Mouse (Mus musculus) thymus, adult 2 months (tissue): ENCODE results near the gene Olfr159. TPM values are rescaled to one million over a fixed set of nuclear protein-coding genes. Genes with fewer than 3 reads are reported as not detected.

Experiments used
- DNase-seq: peaks from one replicate; pipeline ENCODE4 v3.0.0; 2021
- H3K27ac ChIP-seq: fragments of 200-500 bp; 2 replicates; pipeline ENCODE4 v1.5.1; 2012; ENCODE audit warnings: low read length, control low read depth; ENCODE audit not compliant: control insufficient read depth, insufficient read depth
- H3K27me3 ChIP-seq: fragments of 200-500 bp; 2 replicates; pipeline ENCODE4 v1.6.1; 2012; ENCODE audit warnings: mild to moderate bottlenecking, low read length, moderate library complexity, mixed read lengths; ENCODE audit not compliant: control insufficient read depth, insufficient read depth
- H3K36me3 ChIP-seq: fragments of 200-500 bp; 2 replicates; pipeline ENCODE4 v1.6.1; 2012; ENCODE audit warnings: mild to moderate bottlenecking, low read length, moderate library complexity; ENCODE audit not compliant: control insufficient read depth, insufficient read depth
- H3K4me1 ChIP-seq: fragments of 200-500 bp; replicated peaks from 2 replicates; pipeline ENCODE4 v1.6.1; 2012; ENCODE audit warnings: low read length; ENCODE audit not compliant: control insufficient read depth, insufficient read depth
- H3K4me3 ChIP-seq: fragments of 200-500 bp; 2 replicates; pipeline ENCODE4 v1.5.1; 2012; ENCODE audit warnings: mild to moderate bottlenecking, low read length, control low read depth, moderate library complexity; ENCODE audit not compliant: control insufficient read depth, insufficient read depth
- CTCF ChIP-seq: fragments of 200-500 bp; IDR thresholded peaks from 2 replicates; pipeline ENCODE4 v1.5.1; 2012; ENCODE audit warnings: mild to moderate bottlenecking, control low read depth, low read length, moderate library complexity, borderline replicate concordance; ENCODE audit not compliant: control insufficient read depth, poor library complexity, insufficient read depth; ENCODE audit errors: extremely low read depth
- POLR2A ChIP-seq: fragments of 200-500 bp; IDR thresholded peaks from 2 replicates; pipeline ENCODE4 v1.6.1; 2012; ENCODE audit warnings: mild to moderate bottlenecking, low read length, control low read depth, moderate library complexity; ENCODE audit not compliant: control insufficient read depth, poor library complexity, insufficient read depth; ENCODE audit errors: extremely low read depth
- WGBS: fragments of 180-500 bp; shearing (Covaris S2); methylation state at CpG from one replicate; pipeline ENCODE4 v1.1.7; 2018; 5-methylcytosine and 5-hydroxymethylcytosine counted together
- polyA plus RNA-seq: library from polyadenylated mRNA; depleted of rRNA; stranded (reverse); fragments of >200 nt; gene quantifications from 2 replicates; pipeline ENCODE4 v1.2.3, GENCODE M21; 2012; rRNA removed

Olfr159 gene
- polyA plus RNA-seq, 1 experiment = not detected

- TF ChIP-seq POLR2A (no peak), CTCF (no peak)
- 57% methylated on average over 12 of the region's 12 CpGs for whole genome bisulfite sequencing
- DNase-seq = no peak
- Histone ChIP-seq H3K4me1 (no peaks in the 10 kb centered on the region), H3K27ac (no peak overlapping the region), H3K4me3 (no peak overlapping the region), H3K27me3 (no peaks in the 10 kb centered on the region), H3K36me3 (no peaks in the 10 kb centered on the region)
Observed at GRCm38 (mm10) chr4:43726228-43726993, 44.4 kb downstream of the Olfr159 start.

DNA sequence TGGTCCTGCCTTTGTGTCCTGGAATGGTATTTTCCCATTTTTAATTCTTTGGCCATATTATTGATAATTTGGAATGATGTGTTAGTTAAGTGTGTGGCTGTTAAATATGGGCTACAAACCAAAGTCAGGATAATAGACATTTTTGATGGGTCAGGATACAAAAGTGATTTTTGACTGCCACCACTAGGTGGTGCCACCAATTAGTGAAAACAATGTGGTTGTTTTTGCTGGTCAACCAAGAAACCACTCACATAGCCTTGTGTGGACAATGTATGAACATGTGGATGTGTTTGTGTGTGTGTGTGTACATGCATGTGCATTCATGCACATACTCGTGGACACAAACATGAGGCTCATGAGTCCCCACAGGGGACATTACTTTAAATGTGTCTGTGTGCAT lies 46.0 kb downstream of the Olfr159 start:
- WGBS = 36% methylated on average over 1 of the region's 1 CpGs
- Histone ChIP-seq H3K4me1 (no peaks in the 10 kb centered on the region), H3K27ac (no peak overlapping the region), H3K4me3 (no peak overlapping the region), H3K27me3 (no peaks in the 10 kb centered on the region), H3K36me3 (no peaks in the 10 kb centered on the region)
- peak; percentile 14 for DNase-seq
- TF ChIP-seq POLR2A = no peak
- no peak for TF ChIP-seq CTCF

- no peaks in the 10 kb centered on the region for H3K27me3 ChIP-seq
- no peak overlapping the region for H3K27ac ChIP-seq
- H3K4me3 ChIP-seq = no peak overlapping the region
- 93% methylated on average over 4 of the region's 4 CpGs for WGBS
- TF ChIP-seq POLR2A (no peak), CTCF (no peak)
- H3K4me1 ChIP-seq = no peaks in the 10 kb centered on the region
- DNase-seq = no peak
- H3K36me3 ChIP-seq = no peaks in the 10 kb centered on the region
Observed at GRCm38 (mm10) chr4:43722191-43722590, 48.6 kb downstream of the Olfr159 start.

DNA sequence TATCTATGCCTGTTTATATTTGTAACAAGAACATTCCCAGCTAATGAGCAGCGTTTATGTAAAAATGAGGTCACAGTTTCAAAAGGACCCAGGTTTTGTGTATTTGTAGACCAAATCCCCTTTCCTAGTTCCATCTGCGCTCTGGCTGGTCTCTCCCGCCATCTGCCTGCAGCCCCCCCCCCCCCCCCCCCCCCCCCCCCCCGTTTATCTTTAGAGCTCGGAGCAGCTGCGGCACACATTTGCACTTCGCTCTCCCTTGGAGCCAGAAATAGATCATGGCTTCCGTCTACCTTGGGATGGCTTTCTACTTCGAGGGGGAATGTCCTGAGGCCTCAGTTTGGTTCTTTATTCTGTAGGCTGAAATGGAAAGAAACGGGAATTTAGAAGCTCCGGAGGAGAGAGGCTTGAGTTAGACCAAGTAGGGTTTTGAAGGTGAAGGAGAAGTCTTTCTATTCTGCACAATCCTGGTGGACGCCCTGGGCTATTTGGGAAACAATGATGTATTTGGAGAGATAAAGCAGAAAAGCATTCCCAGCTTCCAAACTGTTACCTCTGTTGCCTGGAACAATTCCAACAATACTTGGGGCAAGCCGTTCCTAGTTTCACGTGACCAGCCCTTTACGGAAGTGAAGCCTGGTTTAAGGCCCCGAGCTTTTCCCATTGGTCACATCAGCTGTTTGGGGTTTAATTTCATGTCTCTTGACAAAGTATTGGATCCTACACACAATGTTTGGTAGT lies 50.1 kb downstream of the Olfr159 start:
- H3K4me3 ChIP-seq = no peak overlapping the region
- TF ChIP-seq CTCF = no peak
- TF ChIP-seq POLR2A = no peak
- H3K27me3 ChIP-seq = no peaks in the 10 kb centered on the region
- 68% methylated on average over 15 of the region's 16 CpGs for WGBS
- no peak overlapping the region for H3K27ac ChIP-seq
- H3K36me3 ChIP-seq = no peaks in the 10 kb centered on the region
- H3K4me1 ChIP-seq = no peaks in the 10 kb centered on the region
- DNase-seq = no peak

Other genes with a start within 250 kb of the Olfr159 start
- 10.7 and 12.1 TPM in 2 replicates for gene Tpm2, start 247.2 kb downstream of the Olfr159 start, polyA plus RNA-seq
- 64.6 and 80.2 TPM in 2 replicates for gene Creb3, start 208.7 kb downstream of the Olfr159 start, polyA plus RNA-seq
- gene Tln1, start 208.3 kb downstream of the Olfr159 start, polyA plus RNA-seq = 225 and 254 TPM in 2 replicates
- gene Rgp1, start 192.3 kb downstream of the Olfr159 start, polyA plus RNA-seq = 99.6 and 114 TPM in 2 replicates
- 85.4 and 87.0 TPM in 2 replicates for gene Gba2, start 192.1 kb downstream of the Olfr159 start, polyA plus RNA-seq
- gene Msmp, start 186.5 kb downstream of the Olfr159 start, polyA plus RNA-seq = not detected in 2 replicates
- gene Npr2, start 139.1 kb downstream of the Olfr159 start, polyA plus RNA-seq = 5.2 and 6.3 TPM in 2 replicates
- gene Spag8, start 117.4 kb downstream of the Olfr159 start, polyA plus RNA-seq = 1.00 and 1.0 TPM in 2 replicates
- 28.8 and 41.5 TPM in 2 replicates for gene Hint2, start 114.5 kb downstream of the Olfr159 start, polyA plus RNA-seq
- 9.0 and 10.0 TPM in 2 replicates for gene Tmem8b, start 102.0 kb downstream of the Olfr159 start, polyA plus RNA-seq
- 0.03 TPM in 1 of 2 replicates, not detected in the other for gene Fam221b, start 101.9 kb downstream of the Olfr159 start, polyA plus RNA-seq
- not detected in 2 replicates for gene Olfr70, start 70.2 kb downstream of the Olfr159 start, polyA plus RNA-seq
- not detected in 2 replicates for gene Olfr71, start 60.8 kb downstream of the Olfr159 start, polyA plus RNA-seq
- gene Hrct1, start 43.8 kb downstream of the Olfr159 start, polyA plus RNA-seq = 1.2 and 1.8 TPM in 2 replicates
- gene Spaar, start 41.0 kb downstream of the Olfr159 start, polyA plus RNA-seq = 0.64 and 0.96 TPM in 2 replicates
- not detected in 2 replicates for gene Olfr156, start 52.9 kb upstream of the Olfr159 start, polyA plus RNA-seq
- gene Olfr157, start 69.2 kb upstream of the Olfr159 start, polyA plus RNA-seq = 0.01 and 0.11 TPM in 2 replicates
- not detected in 2 replicates for gene Olfr155, start 80.6 kb upstream of the Olfr159 start, polyA plus RNA-seq
- 2.8 and 3.3 TPM in 2 replicates for gene Reck, start 104.5 kb upstream of the Olfr159 start, polyA plus RNA-seq
- 20.6 and 23.4 TPM in 2 replicates for gene Glipr2, start 186.4 kb upstream of the Olfr159 start, polyA plus RNA-seq
- gene Ccin, start 212.5 kb upstream of the Olfr159 start, polyA plus RNA-seq = 0.11 and 0.32 TPM in 2 replicates
- gene Clta, start 233.4 kb upstream of the Olfr159 start, polyA plus RNA-seq = 184 and 193 TPM in 2 replicates